Mouse (Mus musculus) adrenal gland (tissue): ENCODE measurements at regions not wholly inside any gene's neighbourhood (a gene's known extent, or its start where the extent isn't known, plus 50 kb on each side); places are given as distances from the start of the nearest gene placed in this dataset.

Experiments used
- intact Hi-C: fragments of 180-260 bp; cut with DNase I; formaldehyde crosslinking; loops from one replicate; pipeline ENCODE4 v1.15.1; 2025

- intact Hi-C loops = no loop called here
Observed at GRCm38 (mm10) chr16:74462436-74462835, 50.8 kb upstream of the Robo2 start.
